Mouse (Mus musculus) embryonic facial prominence, embryonic 12.5 days (tissue): Measurements from ENCODE around the gene Nfatc2. TPM values are rescaled to one million over a fixed set of nuclear protein-coding genes. Genes with fewer than 3 reads are reported as not detected.

Source experiments
- ATAC-seq: fragments of 200-750 bp; cut with Nextera tagmentation; 2 replicates; pipeline ENCODE4 v1.8.0; 2017; ENCODE audit not compliant: insufficient number of reproducible peaks, insufficient read depth, low FRiP score, low TSS enrichment
- H3K27ac ChIP-seq: fragments of 300-500 bp; sonication (generic); 2 replicates; pipeline ENCODE4 v1.5.1; 2016; ENCODE audit warnings: mild to moderate bottlenecking
- H3K27me3 ChIP-seq: fragments of 300-500 bp; sonication (generic); 2 replicates; pipeline ENCODE4 v1.6.1; 2016; ENCODE audit warnings: mild to moderate bottlenecking, moderate library complexity
- H3K36me3 ChIP-seq: fragments of 300-500 bp; sonication (generic); 2 replicates; pipeline ENCODE4 v1.6.1; 2016; ENCODE audit warnings: mild to moderate bottlenecking
- H3K4me1 ChIP-seq: fragments of 300-500 bp; sonication (generic); 2 replicates; pipeline ENCODE4 v1.6.1; 2016
- H3K4me2 ChIP-seq: fragments of 300-500 bp; sonication (generic); replicated peaks from 2 replicates; pipeline ENCODE4 v1.6.1; 2016; ENCODE audit warnings: mild to moderate bottlenecking, moderate library complexity
- H3K4me3 ChIP-seq: fragments of 300-500 bp; sonication (generic); 2 replicates; pipeline ENCODE4 v1.5.1; 2016; ENCODE audit warnings: mild to moderate bottlenecking
- H3K9ac ChIP-seq: fragments of 300-500 bp; sonication (generic); 2 replicates; pipeline ENCODE4 v1.6.1; 2016; ENCODE audit warnings: mild to moderate bottlenecking, moderate library complexity
- H3K9me3 ChIP-seq: fragments of 300-500 bp; sonication (generic); 2 replicates; pipeline ENCODE4 v1.6.1; 2016; ENCODE audit warnings: mild to moderate bottlenecking, moderate library complexity
- WGBS: fragments of 180-500 bp; shearing (Covaris S2); methylation state at CpG from one replicate; pipeline ENCODE4 v1.1.7; 2016; 5-methylcytosine and 5-hydroxymethylcytosine counted together
- polyA plus RNA-seq: library from polyadenylated mRNA; unstranded; fragments of >200 nt; fragmentation: Nextera tagmentation; extraction: Ambion mirVana; gene quantifications from 2 replicates; pipeline ENCODE4 v1.2.1, GENCODE M21; 2016

Gene Nfatc2
- polyA plus RNA-seq, 1 experiment from 2014 or later, result 5.1 TPM

- 0 out of 2 replicates have a peak, but pooled peaks have one; percentile 25 for ATAC-seq
- Histone ChIP-seq H3K4me1 (peaks cover 19% of the 10 kb centered on the region), H3K4me2 (no peak overlapping the region)
Observed at GRCm38 (mm10) chr2:168627829-168628770, 26.6 kb upstream of the Nfatc2 start.

GRCm38 (mm10) chr2:168626385-168626784 is 24.9 kb upstream of the Nfatc2 start:
- ATAC-seq, result no peak; the same call in 1 of the 2 replicates
- Histone ChIP-seq H3K27me3 (no peaks in the 10 kb centered on the region), H3K9ac (no peak overlapping the region), H3K4me3 (no peak overlapping the region), H3K9me3 (peaks cover 5% of the 10 kb centered on the region; the same call in 1 of the 2 replicates), H3K4me1 (peaks cover 19% of the 10 kb centered on the region), H3K36me3 (no peaks in the 10 kb centered on the region), H3K27ac (peak overlapping the region; percentile 79), H3K4me2 (no peak overlapping the region)
- WGBS, result 43% methylated on average over 9 of the region's 9 CpGs

More at GRCm38 (mm10) chr2:168627829-168628770, 26.6 kb upstream of the Nfatc2 start:
- Histone ChIP-seq H3K9me3 (peaks cover 5% of the 10 kb centered on the region; the same call in 1 of the 2 replicates), H3K36me3 (no peaks in the 10 kb centered on the region), H3K27ac (0 out of 2 replicates have a peak overlapping the region, but pooled peaks have one; percentile 57), H3K9ac (no peak overlapping the region), H3K27me3 (no peaks in the 10 kb centered on the region), H3K4me3 (no peak overlapping the region)
- WGBS, result 50% methylated on average over 20 of the region's 20 CpGs

- peaks cover 5% of the 10 kb centered on the region; the same call in 1 of the 2 replicates for H3K9me3 ChIP-seq
- H3K4me2 ChIP-seq, result no peak overlapping the region
- ATAC-seq, result no peak
Observed at GRCm38 (mm10) chr2:168625091-168625490, 23.6 kb upstream of the Nfatc2 start.

GRCm38 (mm10) chr2:168621111-168621802 is 19.8 kb upstream of the Nfatc2 start:
- WGBS, result 76% methylated on average over 11 of the region's 11 CpGs
- Histone ChIP-seq H3K4me3 (no peak overlapping the region), H3K4me2 (no peak overlapping the region), H3K27me3 (no peaks in the 10 kb centered on the region), H3K9ac (no peak overlapping the region), H3K4me1 (peaks cover 24% of the 10 kb centered on the region), H3K9me3 (peaks cover 5% of the 10 kb centered on the region; the same call in 1 of the 2 replicates), H3K36me3 (no peaks in the 10 kb centered on the region), H3K27ac (no peak overlapping the region)
- no peak for ATAC-seq

More at GRCm38 (mm10) chr2:168625091-168625490, 23.6 kb upstream of the Nfatc2 start:
- Histone ChIP-seq H3K27me3 (no peaks in the 10 kb centered on the region), H3K4me3 (no peak overlapping the region), H3K4me1 (peaks cover 19% of the 10 kb centered on the region), H3K27ac (no peak overlapping the region), H3K9ac (no peak overlapping the region), H3K36me3 (no peaks in the 10 kb centered on the region)
- WGBS, result 60% methylated on average over 4 of the region's 4 CpGs

GRCm38 (mm10) chr2:168618205-168618717 is 16.8 kb upstream of the Nfatc2 start:
- 68% methylated on average over 15 of the region's 15 CpGs for WGBS
- Histone ChIP-seq H3K9ac (no peak overlapping the region), H3K4me3 (no peak overlapping the region), H3K36me3 (no peaks in the 10 kb centered on the region), H3K9me3 (no peaks in the 10 kb centered on the region), H3K27me3 (no peaks in the 10 kb centered on the region), H3K27ac (0 out of 2 replicates have a peak overlapping the region, but pooled peaks have one; percentile 1), H3K4me1 (peaks cover 26% of the 10 kb centered on the region), H3K4me2 (no peak overlapping the region)
- ATAC-seq, result no peak

- no peak overlapping the region for H3K4me2 ChIP-seq
- no peak overlapping the region for H3K4me3 ChIP-seq
- H3K36me3 ChIP-seq, result no peaks in the 10 kb centered on the region
- no peak overlapping the region; the same call in 1 of the 2 replicates for H3K27ac ChIP-seq
- no peak for ATAC-seq
- H3K27me3 ChIP-seq, result no peaks in the 10 kb centered on the region
- H3K9me3 ChIP-seq, result no peaks in the 10 kb centered on the region
- H3K4me1 ChIP-seq, result peaks cover 32% of the 10 kb centered on the region
- WGBS, result 80% methylated on average over 3 of the region's 3 CpGs
- H3K9ac ChIP-seq, result no peak overlapping the region
Observed at GRCm38 (mm10) chr2:168615160-168615559, 13.7 kb upstream of the Nfatc2 start.

GRCm38 (mm10) chr2:168614170-168614872 is 12.9 kb upstream of the Nfatc2 start:
- WGBS, result 79% methylated on average over 18 of the region's 18 CpGs
- H3K36me3 ChIP-seq, result no peaks in the 10 kb centered on the region
- H3K4me2 ChIP-seq, result no peak overlapping the region
- no peak for ATAC-seq
- H3K27me3 ChIP-seq, result no peaks in the 10 kb centered on the region
- H3K27ac ChIP-seq, result no peak overlapping the region
- H3K9ac ChIP-seq, result no peak overlapping the region
- peaks cover 35% of the 10 kb centered on the region for H3K4me1 ChIP-seq
- no peak overlapping the region for H3K4me3 ChIP-seq
- H3K9me3 ChIP-seq, result no peaks in the 10 kb centered on the region

GRCm38 (mm10) chr2:168613092-168613880 is 11.8 kb upstream of the Nfatc2 start:
- peaks cover 37% of the 10 kb centered on the region for H3K4me1 ChIP-seq
- H3K9me3 ChIP-seq, result no peaks in the 10 kb centered on the region
- H3K27ac ChIP-seq, result no peak overlapping the region
- H3K36me3 ChIP-seq, result no peaks in the 10 kb centered on the region
- no peak for ATAC-seq
- no peaks in the 10 kb centered on the region for H3K27me3 ChIP-seq
- 42% methylated on average over 13 of the region's 13 CpGs for WGBS
- no peak overlapping the region for H3K4me2 ChIP-seq
- no peak overlapping the region for H3K9ac ChIP-seq
- H3K4me3 ChIP-seq, result no peak overlapping the region

GRCm38 (mm10) chr2:168610941-168611340 is 9.5 kb upstream of the Nfatc2 start:
- Histone ChIP-seq H3K27ac (no peak overlapping the region), H3K4me1 (peaks cover 20% of the 10 kb centered on the region), H3K4me3 (no peak overlapping the region), H3K9me3 (no peaks in the 10 kb centered on the region), H3K9ac (no peak overlapping the region), H3K4me2 (no peak overlapping the region), H3K27me3 (no peaks in the 10 kb centered on the region), H3K36me3 (no peaks in the 10 kb centered on the region)
- ATAC-seq, result no peak
- 64% methylated on average over 3 of the region's 3 CpGs for WGBS

GRCm38 (mm10) chr2:168609653-168610248 is 8.3 kb upstream of the Nfatc2 start:
- H3K4me3 ChIP-seq, result no peak overlapping the region

More at GRCm38 (mm10) chr2:168609653-168610248, 8.3 kb upstream of the Nfatc2 start:
- H3K36me3 ChIP-seq, result no peaks in the 10 kb centered on the region
- H3K4me1 ChIP-seq, result peaks cover 27% of the 10 kb centered on the region
- no peaks in the 10 kb centered on the region for H3K27me3 ChIP-seq
- ATAC-seq, result no peak
- H3K27ac ChIP-seq, result no peak overlapping the region
- no peak overlapping the region for H3K4me2 ChIP-seq
- H3K9me3 ChIP-seq, result no peaks in the 10 kb centered on the region
- 75% methylated on average over 6 of the region's 6 CpGs for WGBS
- no peak overlapping the region for H3K9ac ChIP-seq
